Mouse (Mus musculus) Patski (cell line): ENCODE measurements around the gene Smyd5. TPM values are rescaled to one million over a fixed set of nuclear protein-coding genes. Genes with fewer than 3 reads are reported as not detected.
"Not testable (repeated sequence)": the region's sequence is repeated elsewhere in the genome, so short reads cannot be mapped to it uniquely, and the experiment has no call there.

Source experiments
- ATAC-seq: fragments of 100-300 bp; one replicate; pipeline ENCODE4 v1.8.0; 2021
- CTCF ChIA-PET: fragments of 350-600 bp; sonication (Branson Sonifier 250); formaldehyde crosslinking; loops from one replicate; lab custom pipeline; 2022; ENCODE audit warnings: inconsistent platforms; lab: Charles Lee
- POLR2A ChIA-PET: fragments of 350-600 bp; sonication (Branson Sonifier 250); formaldehyde crosslinking; loops from one replicate; lab custom pipeline; 2022; ENCODE audit warnings: antibody characterized with exemption, inconsistent platforms; lab: Charles Lee
- DNase-seq: peaks from one replicate; pipeline ENCODE4 v3.0.0-alpha.2; 2011; ENCODE audit warnings: low read depth, low spot score
- H3K27me3 ChIP-seq: fragments of 371-371 bp; one replicate; pipeline ENCODE4 v1.5.1; 2021
- CTCF ChIP-seq: fragments of 100-300 bp; IDR thresholded peaks from one replicate; pipeline ENCODE4 v1.5.1; 2021
- in situ Hi-C: fragments of 300-500 bp; cut with MboI; formaldehyde crosslinking; loops from 3 replicates; pipeline ENCODE4 v1.11.1; 2018; ENCODE audit warnings: low pct_unique_long_range_greater_than_20kb, mixed read lengths
- polyA plus RNA-seq: library from polyadenylated mRNA; unstranded; gene quantifications from one replicate; pipeline ENCODE4 v1.2.3, GENCODE M21; 2021

Smyd5 gene
- polyA plus RNA-seq, 1 experiment from 2014 or later, result 51.8 TPM

GRCm38 (mm10) chr6:85444266-85444965, 12.6 kb downstream of the Smyd5 start:
- no peak for ATAC-seq
- ChIA-PET POLR2A (no interaction called here), CTCF (interaction anchor here (1.6 kb wide), 1 partner anchor 10 kb away, joined by 5 read pairs; no protein-coding TSS in a partner anchor)
- in situ Hi-C loops, result no loop called here
- no peak for DNase-seq
- H3K27me3 ChIP-seq, result no peaks in the 10 kb centered on the region
- TF ChIP-seq CTCF, result no peak

GRCm38 (mm10) chr6:85445286-85445685, 13.5 kb downstream of the Smyd5 start:
- ChIA-PET CTCF (interaction anchor here (1.6 kb wide), 1 partner anchor 11 kb away, joined by 5 read pairs; no protein-coding TSS in a partner anchor), POLR2A (no interaction called here)
- ATAC-seq (no peak), DNase-seq (no peak)
- TF ChIP-seq CTCF, result no peak
- no peaks in the 10 kb centered on the region for H3K27me3 ChIP-seq
- in situ Hi-C loops, result no loop called here

- no peak for ATAC-seq
- ChIA-PET POLR2A (no interaction called here), CTCF (no interaction called here)
- TF ChIP-seq CTCF, result no peak
- in situ Hi-C loops, result no loop called here
- H3K27me3 ChIP-seq, result no peaks in the 10 kb centered on the region
- no peak for DNase-seq
Measured at GRCm38 (mm10) chr6:85447351-85447750, 15.6 kb downstream of the Smyd5 start.

- in situ Hi-C loops, ATAC-seq, H3K27me3 ChIP-seq, DNase-seq: not testable (repeated sequence)
- ChIA-PET CTCF (interaction anchor here (1.2 to 2.4 kb wide), 3 partner anchors 11 to 60 kb away, joined by 3 to 10 read pairs (median 3); no protein-coding TSS in a partner anchor), POLR2A (interaction anchor here (1.7 to 3.0 kb wide), 2 partner anchors 8 to 18 kb away, joined by 4 to 13 read pairs; no protein-coding TSS in a partner anchor)
Measured at GRCm38 (mm10) chr6:85450140-85450539, 18.4 kb downstream of the Smyd5 start.

- ChIA-PET CTCF (interaction anchor here (0.8 to 2.4 kb wide), 5 partner anchors 14 to 60 kb away, joined by 3 to 10 read pairs (median 4); no protein-coding TSS in a partner anchor), POLR2A (interaction anchor here (0.7 to 3.0 kb wide), 4 partner anchors 9 to 24 kb away, joined by 3 to 13 read pairs (median 4); no protein-coding TSS in a partner anchor)
- TF ChIP-seq CTCF, result no peak
- H3K27me3 ChIP-seq, result no peaks in the 10 kb centered on the region
- peak; percentile 94 for DNase-seq
- peak; percentile 98 for ATAC-seq
- in situ Hi-C loops, result no loop called here
Measured at GRCm38 (mm10) chr6:85450697-85451663, 19.2 kb downstream of the Smyd5 start, which contains the start of gene Cct7. Gene Cct7 (plus strand): TSS chr6:85451514.

GRCm38 (mm10) chr6:85451664-85452410, 20.0 kb downstream of the Smyd5 start, which contains the start of gene Pradc1:
Gene Pradc1 (minus strand): TSS chr6:85451970.
- in situ Hi-C loops, result no loop called here
- no peak for TF ChIP-seq CTCF
- POLR2A ChIA-PET, result interaction anchor here (0.7 to 3.0 kb wide), 4 partner anchors 9 to 24 kb away, joined by 3 to 13 read pairs (median 4); no protein-coding TSS in a partner anchor
- peak; percentile 55 for ATAC-seq
- CTCF ChIA-PET, result interaction anchor here (0.8 to 2.4 kb wide), 6 partner anchors 13 to 59 kb away, joined by 3 to 10 read pairs (median 4); no protein-coding TSS in a partner anchor
- H3K27me3 ChIP-seq, result no peaks in the 10 kb centered on the region
- DNase-seq, result peak; percentile 90

GRCm38 (mm10) chr6:85452411-85452665, 20.5 kb downstream of the Smyd5 start:
- DNase-seq, result no peak
- no peaks in the 10 kb centered on the region for H3K27me3 ChIP-seq
- CTCF ChIA-PET, result interaction anchor here (0.8 to 2.4 kb wide), 6 partner anchors 10 to 58 kb away, joined by 3 to 10 read pairs (median 4); no protein-coding TSS in a partner anchor
- no peak for TF ChIP-seq CTCF
- POLR2A ChIA-PET, result interaction anchor here (3.0 kb wide), 1 partner anchor 16 kb away, joined by 13 read pairs; no protein-coding TSS in a partner anchor
- in situ Hi-C loops, result no loop called here
- no peak for ATAC-seq

GRCm38 (mm10) chr6:85452816-85453215, 21.0 kb downstream of the Smyd5 start:
- TF ChIP-seq CTCF, result no peak
- in situ Hi-C loops, result no loop called here
- ChIA-PET POLR2A (interaction anchor here (3.0 kb wide), 1 partner anchor 15 kb away, joined by 13 read pairs; no protein-coding TSS in a partner anchor), CTCF (interaction anchor here (1.1 to 1.5 kb wide), 2 partner anchors 10 to 14 kb away, joined by 3 to 6 read pairs; no protein-coding TSS in a partner anchor)
- DNase-seq (no peak), ATAC-seq (no peak)
- H3K27me3 ChIP-seq, result no peaks in the 10 kb centered on the region

- TF ChIP-seq CTCF, result no peak
- ChIA-PET POLR2A (interaction anchor here (0.8 kb wide), 1 partner anchor 9 kb away, joined by 3 read pairs; no protein-coding TSS in a partner anchor), CTCF (interaction anchor here (0.9 to 1.0 kb wide), 2 partner anchors 10 to 11 kb away, joined by 3 read pairs; no protein-coding TSS in a partner anchor)
- in situ Hi-C loops, result no loop called here
- ATAC-seq, result no peak
- no peaks in the 10 kb centered on the region for H3K27me3 ChIP-seq
- DNase-seq, result no peak
Measured at GRCm38 (mm10) chr6:85459621-85460020, 27.8 kb downstream of the Smyd5 start.
